In genomic region chr10:93190475-93191262, GRCm38 (mm10) we compare ENCODE assay signal across 11 mouse cellular contexts. TPM values are rescaled to one million over a fixed set of nuclear protein-coding genes. Genes with fewer than 3 reads are reported as not detected.
DNase-seq lines count a peak whose midpoint lies in the region; ATAC-seq and TF ChIP-seq lines count a peak whose summit lies in the region.
"Had no signal": no experiment of that assay in that cellular context is flagged by ENCODE, and none has a peak within 500 bp of the region (broad histone marks: within the 10 kb centered on the region; RNA-seq: fewer than 3 reads in every experiment).

No protein-coding gene starts in this region.

- 53% methylated on average over 8 of the region's 8 CpGs for WGBS in heart, embryonic 14.5 days
- 48% methylated on average over 8 of the region's 8 CpGs for WGBS in thymus, adult 2 months
- WGBS in lung, postnatal 0 days, result 59% methylated on average over 8 of the region's 8 CpGs

- peak overlapping the region; percentile 5 to 62; a peak in 2 of 4 replicates for H3K27ac ChIP-seq in heart, embryonic 14.5 days (replicated peaks in 1 of 2; ENCODE audit: control insufficient read depth in 1 of 2, insufficient read depth in 1 of 2, low read depth in 2 of 2, low read length in 2 of 2)
- H3K27ac ChIP-seq in thymus, adult 2 months (ENCODE audit: control insufficient read depth, insufficient read depth, low read length), result peak overlapping the region; percentile 37; the same call in 1 of the 2 replicates
- peak overlapping the region; percentile 29; the same call in 1 of the 2 replicates for H3K27ac ChIP-seq in lung, postnatal 0 days (ENCODE audit: low read length)
- H3K27ac ChIP-seq: forebrain, embryonic 15.5 days had no signal

- H3K36me3 ChIP-seq in heart, embryonic 14.5 days (ENCODE audit: control insufficient read depth, insufficient read depth, low read length), result no peaks in the 10 kb centered on the region
- H3K36me3 ChIP-seq in thymus, adult 2 months (ENCODE audit: control insufficient read depth, insufficient read depth, low read length), result no peaks in the 10 kb centered on the region
- no peaks in the 10 kb centered on the region for H3K36me3 ChIP-seq in lung, postnatal 0 days (ENCODE audit: insufficient read depth, low read length)
- H3K36me3 ChIP-seq: forebrain, embryonic 15.5 days had no signal

- TF ChIP-seq CTCF in thymus, adult 2 months (IDR thresholded peaks at IDR 0.05; ENCODE audit: borderline replicate concordance, control insufficient read depth, extremely low read depth, insufficient read depth, low read length, poor library complexity), result no peak
- TF ChIP-seq CTCF in lung, postnatal 0 days (IDR thresholded peaks at IDR 0.05), result no peak

- ATAC-seq in heart, embryonic 14.5 days (ENCODE audit: insufficient number of reproducible peaks, insufficient read depth, low FRiP score, low read depth), result peak; percentile 36; the same call in 1 of the 2 replicates
- peak; percentile 52 for ATAC-seq in lung, postnatal 0 days
- no peak for ATAC-seq in inflammation-experienced regulatory T-cells, adult 6 months
- ATAC-seq: forebrain, embryonic 15.5 days had no signal

- H3K27me3 ChIP-seq in heart, embryonic 14.5 days (ENCODE audit: control insufficient read depth, insufficient read depth, low read length), result no peaks in the 10 kb centered on the region
- no peaks in the 10 kb centered on the region for H3K27me3 ChIP-seq in thymus, adult 2 months (ENCODE audit: control insufficient read depth, insufficient read depth, low read length)
- no peaks in the 10 kb centered on the region for H3K27me3 ChIP-seq in lung, postnatal 0 days (replicated peaks; ENCODE audit: insufficient read depth, low read length)
- H3K27me3 ChIP-seq: forebrain, embryonic 15.5 days had no signal

- no peak overlapping the region for H3K9ac ChIP-seq in heart, embryonic 14.5 days (ENCODE audit: low read length)
- no peak overlapping the region for H3K9ac ChIP-seq in lung, postnatal 0 days (replicated peaks; ENCODE audit: low read depth)
- H3K9ac ChIP-seq: forebrain, embryonic 15.5 days had no signal

- DNase-seq in heart, postnatal 4 days, result no peak
- DNase-seq in thymus, adult 2 months, result no peak
- DNase-seq in thymus, postnatal 25 days, result no peak
- DNase-seq in lung, postnatal 0 days (ENCODE audit: low spot score), result no peak
- DNase-seq in gastrocnemius, adult 18-20 months (ENCODE audit: low spot score), result no peak
- DNase-seq in urinary bladder, postnatal 4 days (ENCODE audit: low spot score in 2 of 2), result no peak
- DNase-seq: adrenal gland, adult 8-10 months had no signal

- H3K4me3 ChIP-seq in heart, embryonic 14.5 days (ENCODE audit: control insufficient read depth in 1 of 2, insufficient read depth in 1 of 2, low read depth in 1 of 2, low read length in 2 of 2), result no peak overlapping the region
- no peak overlapping the region for H3K4me3 ChIP-seq in thymus, adult 2 months (ENCODE audit: control insufficient read depth, insufficient read depth, low read length)
- no peak overlapping the region for H3K4me3 ChIP-seq in lung, postnatal 0 days (ENCODE audit: low read depth, low read length)
- H3K4me3 ChIP-seq: forebrain, embryonic 15.5 days had no signal

- H3K9me3 ChIP-seq in heart, embryonic 14.5 days (ENCODE audit: control insufficient read depth, low read length), result no peaks in the 10 kb centered on the region
- H3K9me3 ChIP-seq in lung, postnatal 0 days (ENCODE audit: low read length), result no peaks in the 10 kb centered on the region
- H3K9me3 ChIP-seq: forebrain, embryonic 15.5 days had no signal

- H3K4me1 ChIP-seq in heart, embryonic 14.5 days (ENCODE audit: control insufficient read depth in 2 of 2, insufficient read depth in 2 of 2, low read length in 2 of 2), result peaks cover 17 to 55% of the 10 kb centered on the region in 2 experiments
- peaks cover 24% of the 10 kb centered on the region for H3K4me1 ChIP-seq in thymus, adult 2 months (replicated peaks; ENCODE audit: control insufficient read depth, insufficient read depth, low read length)
- H3K4me1 ChIP-seq in lung, postnatal 0 days (ENCODE audit: insufficient read depth, low read depth, low read length), result peaks cover 4% of the 10 kb centered on the region; the same call in 1 of the 2 replicates

- no peak overlapping the region for H3K4me2 ChIP-seq in heart, embryonic 14.5 days (ENCODE audit: low read length)
- no peak overlapping the region for H3K4me2 ChIP-seq in lung, postnatal 0 days (replicated peaks; ENCODE audit: low read depth, low read length)
- H3K4me2 ChIP-seq: forebrain, embryonic 15.5 days; midbrain, embryonic 11.5 days had no signal

- TF ChIP-seq POLR2A in thymus, adult 2 months (IDR thresholded peaks at IDR 0.05; ENCODE audit: control insufficient read depth, extremely low read depth, insufficient read depth, low read length, poor library complexity), result no peak

- no peak for TF ChIP-seq EP300 in lung, postnatal 0 days (IDR thresholded peaks at IDR 0.05)

RNA-seq across cellular contexts. Expression of gene Cdk17, which starts 30.0 kb away (rescaled TPM):
- 24.4 and 27.1 TPM in 2 replicates for polyA plus RNA-seq in heart, embryonic 14.5 days (2014; fragmentation: Nextera tagmentation; extraction: Ambion mirVana)
- total RNA-seq in heart, postnatal 4 days (2021), result 10 to 100 TPM; 37.5 to 38.0 TPM
- polyA plus RNA-seq in thymus, adult 2 months (2012; rRNA removed), result 79.2 and 79.5 TPM in 2 replicates
- 12.6 and 15.1 TPM in 2 replicates for polyA plus RNA-seq in lung, postnatal 0 days (2015; fragmentation: Nextera tagmentation; extraction: Ambion mirVana)
- 1 to 10 TPM; 4.0 to 8.0 TPM for total RNA-seq in gastrocnemius, adult 18-20 months (2021)
- polyA plus RNA-seq in inflammation-experienced regulatory T-cells, adult 6 months (2017; shearing (Covaris generic)), result 10 to 100 TPM; 40.0 to 51.5 (median 43.0) TPM
